Mouse (Mus musculus): ENCODE measurements around the gene Aip. TPM values are rescaled to one million over a fixed set of nuclear protein-coding genes. Genes with fewer than 3 reads are reported as not detected.

The Aip gene
- polyA plus RNA-seq, 1 experiment from 2014 or later, result 26.8 TPM

- no peak for TF ChIP-seq EP300 (IDR thresholded peaks at IDR 0.05; ENCODE audit: low read depth)
- TF ChIP-seq CTCF (IDR thresholded peaks at IDR 0.05; ENCODE audit: low read depth), result no peak
- H3K36me3 ChIP-seq (replicated peaks; ENCODE audit: insufficient read depth, low read length), result peaks cover 47% of the 10 kb centered on the region
- no peak for DNase-seq
- H3K4me1 ChIP-seq (ENCODE audit: insufficient read depth), result peaks cover 33% of the 10 kb centered on the region
- H3K4me3 ChIP-seq (ENCODE audit: low read depth, low read length), result no peak overlapping the region
- H3K9ac ChIP-seq (replicated peaks), result no peak overlapping the region
- ATAC-seq, result no peak
- no peaks in the 10 kb centered on the region for H3K27me3 ChIP-seq (ENCODE audit: insufficient read depth, low read length)
- 79% methylated on average over 8 of the region's 8 CpGs for WGBS (ENCODE audit: insufficient replicate concordance)
- no peak overlapping the region for H3K27ac ChIP-seq (ENCODE audit: low read depth)
- H3K4me2 ChIP-seq (ENCODE audit: low read depth, low read length), result no peak overlapping the region
- no peaks in the 10 kb centered on the region for H3K9me3 ChIP-seq (ENCODE audit: low read length)
These were observed 27.0 kb upstream of the Aip start for GRCm38 (mm10) chr19:4152445-4153231.

GRCm38 (mm10) chr19:4151898-4152297 lies 26.2 kb upstream of the Aip start:
- Histone ChIP-seq H3K27me3 (ENCODE audit: insufficient read depth, low read length) (no peaks in the 10 kb centered on the region), H3K9me3 (ENCODE audit: low read length) (no peaks in the 10 kb centered on the region), H3K9ac (replicated peaks) (no peak overlapping the region), H3K4me1 (ENCODE audit: insufficient read depth) (peaks cover 38% of the 10 kb centered on the region), H3K36me3 (replicated peaks; ENCODE audit: insufficient read depth, low read length) (peaks cover 40% of the 10 kb centered on the region), H3K4me3 (ENCODE audit: low read depth, low read length) (no peak overlapping the region), H3K27ac (ENCODE audit: low read depth) (no peak overlapping the region), H3K4me2 (ENCODE audit: low read depth, low read length) (no peak overlapping the region)
- no peak for TF ChIP-seq CTCF (IDR thresholded peaks at IDR 0.05; ENCODE audit: low read depth)
- no peak for TF ChIP-seq EP300 (IDR thresholded peaks at IDR 0.05; ENCODE audit: low read depth)
- WGBS (ENCODE audit: insufficient replicate concordance), result 78% methylated on average over 5 of the region's 5 CpGs
- ATAC-seq, result no peak
- DNase-seq, result no peak

GRCm38 (mm10) chr19:4151488-4151860 lies 25.8 kb upstream of the Aip start:
- Histone ChIP-seq H3K9me3 (ENCODE audit: low read length) (no peaks in the 10 kb centered on the region), H3K27ac (ENCODE audit: low read depth) (no peak overlapping the region), H3K4me1 (ENCODE audit: insufficient read depth) (peaks cover 42% of the 10 kb centered on the region), H3K4me2 (ENCODE audit: low read depth, low read length) (no peak overlapping the region), H3K27me3 (ENCODE audit: insufficient read depth, low read length) (no peaks in the 10 kb centered on the region), H3K36me3 (replicated peaks; ENCODE audit: insufficient read depth, low read length) (peaks cover 36% of the 10 kb centered on the region), H3K4me3 (ENCODE audit: low read depth, low read length) (no peak overlapping the region), H3K9ac (replicated peaks) (no peak overlapping the region)
- ATAC-seq, result no peak
- 71% methylated on average over 4 of the region's 5 CpGs for WGBS (ENCODE audit: insufficient replicate concordance)
- TF ChIP-seq CTCF (IDR thresholded peaks at IDR 0.05; ENCODE audit: low read depth) (no peak), EP300 (IDR thresholded peaks at IDR 0.05; ENCODE audit: low read depth) (no peak)
- DNase-seq, result no peak

- Histone ChIP-seq H3K4me3 (ENCODE audit: low read depth, low read length) (no peak overlapping the region), H3K27ac (ENCODE audit: low read depth) (no peak overlapping the region), H3K9me3 (ENCODE audit: low read length) (no peaks in the 10 kb centered on the region), H3K27me3 (ENCODE audit: insufficient read depth, low read length) (no peaks in the 10 kb centered on the region), H3K4me2 (ENCODE audit: low read depth, low read length) (no peak overlapping the region), H3K9ac (replicated peaks) (no peak overlapping the region), H3K36me3 (replicated peaks; ENCODE audit: insufficient read depth, low read length) (peaks cover 30% of the 10 kb centered on the region), H3K4me1 (ENCODE audit: insufficient read depth) (peaks cover 45% of the 10 kb centered on the region)
- 88% methylated on average over 22 of the region's 22 CpGs for WGBS (ENCODE audit: insufficient replicate concordance)
- TF ChIP-seq EP300 (IDR thresholded peaks at IDR 0.05; ENCODE audit: low read depth), result no peak
- TF ChIP-seq CTCF (IDR thresholded peaks at IDR 0.05; ENCODE audit: low read depth), result no peak
- DNase-seq, result no peak
- ATAC-seq, result no peak
These were observed 25.2 kb upstream of the Aip start for GRCm38 (mm10) chr19:4150567-4151487.

- Histone ChIP-seq H3K27me3 (ENCODE audit: insufficient read depth, low read length) (no peaks in the 10 kb centered on the region), H3K4me2 (ENCODE audit: low read depth, low read length) (peak overlapping the region; percentile 89), H3K4me3 (ENCODE audit: low read depth, low read length) (peak overlapping the region; percentile 86; the same call in 1 of the 2 replicates), H3K36me3 (replicated peaks; ENCODE audit: insufficient read depth, low read length) (peaks cover 30% of the 10 kb centered on the region), H3K9me3 (ENCODE audit: low read length) (no peaks in the 10 kb centered on the region), H3K4me1 (ENCODE audit: insufficient read depth) (peaks cover 48% of the 10 kb centered on the region), H3K9ac (replicated peaks) (peak overlapping the region; percentile 94; the same call in 1 of the 2 replicates), H3K27ac (ENCODE audit: low read depth) (no peak overlapping the region)
- no peak for DNase-seq
- ATAC-seq, result no peak
- 89% methylated on average over 17 of the region's 17 CpGs for WGBS (ENCODE audit: insufficient replicate concordance)
- TF ChIP-seq CTCF (IDR thresholded peaks at IDR 0.05; ENCODE audit: low read depth) (no peak), EP300 (IDR thresholded peaks at IDR 0.05; ENCODE audit: low read depth) (no peak)
These were observed 24.3 kb upstream of the Aip start for GRCm38 (mm10) chr19:4149764-4150461.

Measured in liver, postnatal 0 days (tissue).